Mouse (Mus musculus) kidney, adult 2 months (tissue): ENCODE measurements around the gene Ttyh3.

Experiments used
- CTCF ChIP-seq: fragments of 200-500 bp; conservative IDR thresholded peaks from 2 replicates; pipeline ENCODE4 v1.5.1; 2011; ENCODE audit warnings: low read depth, mild to moderate bottlenecking, control low read depth, low read length, moderate library complexity, mixed read lengths; ENCODE audit not compliant: insufficient read depth, insufficient read length
- POLR2A ChIP-seq: fragments of 200-500 bp; IDR thresholded peaks from one replicate; pipeline ENCODE4 v1.6.1; 2011; ENCODE audit warnings: low read depth, low read length, control low read depth

DNA sequence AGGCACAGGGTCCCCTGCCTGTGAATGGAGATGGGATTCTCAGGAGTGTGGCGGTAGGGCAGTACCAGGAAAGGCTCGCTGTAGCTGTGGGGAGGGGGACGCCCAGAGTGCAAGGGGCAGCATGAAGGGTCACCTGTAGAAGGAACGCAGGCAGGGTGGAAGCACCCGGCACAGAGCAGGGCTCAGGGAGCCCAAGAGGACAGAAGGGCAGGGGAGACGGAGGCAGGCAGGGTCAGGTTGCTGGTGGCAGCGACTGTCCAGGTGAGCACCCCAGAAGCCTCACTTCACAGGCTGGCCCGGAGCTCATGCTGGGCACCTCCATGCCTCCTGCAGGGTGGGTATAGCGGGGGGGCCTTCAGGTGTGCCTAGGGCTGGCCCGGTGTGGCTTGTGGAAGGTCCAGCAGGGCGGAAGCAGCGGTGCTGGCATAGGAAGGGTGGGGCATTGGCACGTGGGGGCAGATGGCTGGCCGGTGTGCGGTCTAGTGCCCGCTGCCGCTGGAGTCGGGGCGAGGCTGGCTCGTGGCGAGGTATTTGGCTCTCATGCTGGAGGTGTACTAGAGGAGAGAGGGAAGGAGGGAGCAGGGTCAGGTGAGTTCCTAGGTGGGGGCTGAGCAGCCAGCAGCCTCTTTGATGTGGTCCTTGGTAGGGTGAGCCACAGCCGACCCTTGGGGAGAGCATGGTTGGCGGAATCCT is 25.7 kb downstream of the Ttyh3 start:
- TF ChIP-seq CTCF: no peak
- TF ChIP-seq POLR2A: no peak
